Mouse (Mus musculus): ENCODE measurements around the gene Kbtbd7. TPM values are rescaled to one million over a fixed set of nuclear protein-coding genes. Genes with fewer than 3 reads are reported as not detected.

Gene Kbtbd7
- polyA plus RNA-seq (2012; ENCODE audit: insufficient read depth, insufficient read length, missing spikeins), result 2.8 and 3.5 TPM in 2 replicates

GRCm38 (mm10) chr14:79425979-79426729 lies at the start of gene Kbtbd7:
Gene Kbtbd7 (plus strand): TSS chr14:79426511.
- Histone ChIP-seq H3K4me1 (ENCODE audit: control insufficient read depth, insufficient read depth, insufficient read length, low read length) (peaks cover 4% of the 10 kb centered on the region; the same call in 1 of the 2 replicates), H3K27ac (replicated peaks; ENCODE audit: low read depth, low read length) (peak within 1 kb of the TSS; percentile 60), H3K4me3 (ENCODE audit: insufficient read depth, low read depth, low read length) (peak within 1 kb of the TSS; percentile 61)

DNA sequence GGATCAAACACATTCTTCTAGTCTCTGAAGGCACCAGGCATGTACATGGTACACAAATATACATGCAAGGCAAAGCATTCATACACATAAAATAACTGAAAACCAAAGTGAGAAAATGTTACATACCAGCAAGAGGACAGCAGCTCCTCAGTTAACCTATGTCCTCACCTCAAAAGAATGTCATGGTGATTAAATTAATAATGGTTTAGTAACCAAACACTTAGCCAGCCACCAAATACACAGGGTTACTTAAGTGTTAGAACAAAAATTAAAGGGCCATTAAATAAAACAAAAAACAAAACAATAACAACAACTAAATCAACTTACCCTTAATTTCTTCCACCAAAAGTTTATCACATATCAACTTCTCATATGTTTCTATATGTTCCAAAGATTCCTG lies 49.3 kb upstream of the Kbtbd7 start:
- H3K4me3 ChIP-seq (ENCODE audit: insufficient read depth, low read depth, low read length), result no peak overlapping the region
- H3K27ac ChIP-seq (replicated peaks; ENCODE audit: low read depth, low read length), result no peak overlapping the region
- no peaks in the 10 kb centered on the region for H3K4me1 ChIP-seq (ENCODE audit: control insufficient read depth, insufficient read depth, insufficient read length, low read length)

DNA sequence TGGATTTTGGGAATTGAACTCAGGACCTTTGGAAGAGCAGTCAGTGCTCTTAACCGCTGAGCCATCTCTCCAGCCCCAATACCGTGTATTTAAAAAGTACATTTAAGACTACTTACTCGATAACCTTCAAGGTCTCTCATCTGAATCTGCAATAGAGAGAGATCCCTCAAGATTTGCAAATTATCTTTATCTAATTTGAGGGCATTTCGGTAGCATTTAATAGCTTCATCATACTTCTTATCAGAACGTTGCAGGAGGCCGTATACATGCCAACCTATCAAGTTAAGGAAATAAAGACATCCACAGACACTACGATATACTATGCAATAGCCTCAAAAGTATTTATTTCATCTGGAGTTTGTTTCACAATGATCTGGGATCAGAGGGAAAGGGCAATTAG lies 43.2 kb upstream of the Kbtbd7 start:
- Histone ChIP-seq H3K4me1 (ENCODE audit: control insufficient read depth, insufficient read depth, insufficient read length, low read length) (no peaks in the 10 kb centered on the region), H3K27ac (replicated peaks; ENCODE audit: low read depth, low read length) (no peak overlapping the region)

DNA sequence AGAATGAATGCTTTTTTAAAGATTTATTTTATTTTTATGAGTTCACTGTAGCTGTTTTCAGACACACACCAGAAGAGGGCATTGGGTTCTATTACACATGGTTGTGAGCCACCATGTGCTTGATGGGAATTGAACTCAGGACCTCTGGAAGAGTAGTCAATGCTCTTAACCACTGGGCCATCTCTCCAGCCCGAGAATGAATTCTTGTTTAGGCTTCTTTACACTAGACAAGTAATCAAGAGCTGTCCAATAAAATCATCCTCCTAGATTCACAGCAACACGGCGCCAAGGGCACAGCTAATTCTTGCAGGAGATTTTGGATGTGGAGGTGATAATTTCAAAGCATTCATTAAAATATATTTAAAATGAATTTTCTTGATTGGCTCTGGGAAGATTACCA lies 38.0 kb upstream of the Kbtbd7 start:
- H3K4me3 ChIP-seq (ENCODE audit: insufficient read depth, low read depth, low read length), result no peak overlapping the region
- H3K4me1 ChIP-seq (ENCODE audit: control insufficient read depth, insufficient read depth, insufficient read length, low read length), result no peaks in the 10 kb centered on the region; the same call in 1 of the 2 replicates
- no peak overlapping the region for H3K27ac ChIP-seq (replicated peaks; ENCODE audit: low read depth, low read length)

More for the DNA sequence above, 43.2 kb upstream of the Kbtbd7 start:
- H3K4me3 ChIP-seq (ENCODE audit: insufficient read depth, low read depth, low read length), result no peak overlapping the region

- Histone ChIP-seq H3K4me3 (ENCODE audit: insufficient read depth, low read depth, low read length) (peak overlapping the region; percentile 99), H3K4me1 (ENCODE audit: control insufficient read depth, insufficient read depth, insufficient read length, low read length) (no peaks in the 10 kb centered on the region; the same call in 1 of the 2 replicates), H3K27ac (replicated peaks; ENCODE audit: low read depth, low read length) (peak overlapping the region; percentile 99)
Observed at GRCm38 (mm10) chr14:79389438-79390264, 36.7 kb upstream of the Kbtbd7 start.

- Histone ChIP-seq H3K27ac (replicated peaks; ENCODE audit: low read depth, low read length) (peak within 1 kb of the TSS; percentile 99), H3K4me3 (ENCODE audit: insufficient read depth, low read depth, low read length) (peak within 1 kb of the TSS; percentile 99), H3K4me1 (ENCODE audit: control insufficient read depth, insufficient read depth, insufficient read length, low read length) (no peaks in the 10 kb centered on the region; the same call in 1 of the 2 replicates)
Observed at GRCm38 (mm10) chr14:79390265-79390926, 35.9 kb upstream of the Kbtbd7 start, which contains the start of gene Naa16. Gene Naa16 (minus strand): TSS chr14:79390778.

- Histone ChIP-seq H3K4me1 (ENCODE audit: control insufficient read depth, insufficient read depth, insufficient read length, low read length) (no peaks in the 10 kb centered on the region; the same call in 1 of the 2 replicates), H3K4me3 (ENCODE audit: insufficient read depth, low read depth, low read length) (no peak overlapping the region), H3K27ac (replicated peaks; ENCODE audit: low read depth, low read length) (no peak overlapping the region)
Observed at GRCm38 (mm10) chr14:79393289-79393688, 33.0 kb upstream of the Kbtbd7 start.

DNA sequence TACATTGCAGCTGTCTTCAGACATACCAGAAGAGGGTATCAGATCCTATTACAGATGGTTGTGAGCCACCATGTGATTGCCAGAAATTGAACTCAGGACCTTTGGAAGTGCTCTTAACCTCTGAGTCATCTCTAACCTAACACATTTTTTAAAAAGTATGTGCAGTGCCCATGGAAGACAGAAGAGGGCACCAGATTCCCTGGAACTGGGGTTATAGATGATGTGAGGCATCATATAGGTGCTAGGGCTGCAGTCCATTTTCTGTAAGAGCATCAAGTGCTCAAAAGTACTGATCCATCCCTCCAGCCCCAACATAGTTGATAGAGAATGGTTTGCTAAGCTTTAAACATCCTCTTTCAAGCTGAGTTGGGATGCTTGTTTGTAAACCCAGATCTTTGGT lies 31.7 kb upstream of the Kbtbd7 start:
- no peak overlapping the region for H3K4me3 ChIP-seq (ENCODE audit: insufficient read depth, low read depth, low read length)
- no peaks in the 10 kb centered on the region for H3K4me1 ChIP-seq (ENCODE audit: control insufficient read depth, insufficient read depth, insufficient read length, low read length)
- no peak overlapping the region for H3K27ac ChIP-seq (replicated peaks; ENCODE audit: low read depth, low read length)

DNA sequence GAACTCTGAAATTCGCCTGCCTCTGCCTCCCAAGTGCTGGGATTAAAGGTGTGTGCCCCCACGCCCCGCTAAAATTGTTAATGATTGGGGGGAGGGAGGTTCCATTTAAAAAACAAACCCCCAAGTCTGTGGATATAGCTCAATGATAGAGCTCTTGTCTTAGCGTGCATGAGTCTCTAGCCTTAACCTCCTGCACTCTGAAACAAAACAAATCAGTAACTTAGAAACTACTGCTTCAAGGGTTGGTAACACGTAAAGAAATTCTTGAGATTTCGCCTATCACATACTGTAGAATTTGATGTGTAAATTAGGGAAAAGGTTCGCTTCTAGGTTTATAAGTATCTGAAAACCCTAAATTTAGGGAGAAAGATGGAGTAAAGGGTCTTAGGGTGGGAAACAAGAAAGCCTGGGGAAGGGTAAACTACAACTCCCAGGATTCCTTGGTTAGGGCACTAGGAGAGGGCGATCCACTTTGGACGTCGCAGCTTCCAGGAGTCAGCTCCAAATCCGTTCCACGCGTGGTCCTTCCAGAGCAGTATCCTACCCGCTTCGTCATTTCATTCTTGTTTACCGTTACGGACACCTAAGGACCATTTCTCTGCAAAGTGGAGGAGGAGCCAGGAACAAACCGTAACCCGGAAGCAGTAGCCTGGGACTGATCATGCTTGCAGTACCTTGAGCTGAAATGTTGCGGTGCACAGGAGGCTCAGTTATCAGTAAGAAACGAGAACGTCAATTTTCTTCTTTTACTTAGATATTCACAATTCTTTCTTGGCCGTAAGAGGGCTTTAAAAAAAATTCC lies 28.8 kb upstream of the Kbtbd7 start, which contains the start of gene Mtrf1:
Gene Mtrf1, plus strand, starts transcription at position 452 of the 802 bp plus-strand sequence.
- H3K4me1 ChIP-seq (ENCODE audit: control insufficient read depth, insufficient read depth, insufficient read length, low read length), result no peaks in the 10 kb centered on the region
- H3K4me3 ChIP-seq (ENCODE audit: insufficient read depth, low read depth, low read length), result peak within 1 kb of the TSS; percentile 99

DNA sequence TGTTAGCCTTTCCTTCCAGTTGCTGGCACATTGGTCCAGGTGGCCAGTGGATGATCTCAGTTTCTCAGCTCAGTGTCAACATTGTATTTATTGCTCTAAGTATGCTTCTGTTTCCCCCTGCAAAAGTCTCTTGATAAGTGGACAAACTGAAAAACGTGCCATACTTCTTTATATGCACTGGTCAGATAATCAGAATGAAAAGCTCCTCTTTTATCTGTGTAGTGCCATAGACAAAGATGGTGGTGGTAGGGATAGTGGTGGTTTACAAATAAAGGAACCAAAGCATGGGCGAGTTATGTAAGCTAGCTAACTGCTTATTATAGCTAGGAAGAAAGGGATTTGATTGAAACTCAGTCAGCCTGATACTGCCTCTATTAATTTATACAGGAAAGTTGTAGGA lies 18.7 kb upstream of the Kbtbd7 start:
- Histone ChIP-seq H3K4me3 (ENCODE audit: insufficient read depth, low read depth, low read length) (no peak overlapping the region), H3K27ac (replicated peaks; ENCODE audit: low read depth, low read length) (no peak overlapping the region), H3K4me1 (ENCODE audit: control insufficient read depth, insufficient read depth, insufficient read length, low read length) (no peaks in the 10 kb centered on the region)

More for the DNA sequence above, 28.8 kb upstream of the Kbtbd7 start, which contains the start of gene Mtrf1:
- peak within 1 kb of the TSS; percentile 94 for H3K27ac ChIP-seq (replicated peaks; ENCODE audit: low read depth, low read length)

- Histone ChIP-seq H3K27ac (replicated peaks; ENCODE audit: low read depth, low read length) (no peak overlapping the region), H3K4me3 (ENCODE audit: insufficient read depth, low read depth, low read length) (no peak overlapping the region), H3K4me1 (ENCODE audit: control insufficient read depth, insufficient read depth, insufficient read length, low read length) (no peaks in the 10 kb centered on the region)
Observed at GRCm38 (mm10) chr14:79409278-79409830, 17.0 kb upstream of the Kbtbd7 start.

DNA sequence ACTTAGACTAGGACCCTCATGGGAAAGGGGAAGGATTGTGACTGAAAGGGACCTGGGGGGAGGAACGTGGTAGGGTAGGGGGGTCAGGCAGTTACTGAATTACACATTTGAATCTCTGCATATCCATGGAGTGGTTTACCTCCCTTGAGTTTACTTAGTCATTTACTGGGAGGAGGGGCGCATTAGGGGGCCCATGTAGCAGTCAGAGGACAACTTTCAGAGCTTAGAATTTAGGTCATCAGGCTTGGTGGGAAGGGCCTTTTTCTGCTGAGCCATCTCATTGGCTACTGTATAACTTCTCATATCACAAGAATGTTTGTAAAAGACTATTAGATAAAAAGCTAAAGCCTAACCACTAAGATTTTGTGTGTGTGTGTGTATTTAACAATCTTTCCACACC lies 15.6 kb upstream of the Kbtbd7 start:
- Histone ChIP-seq H3K27ac (replicated peaks; ENCODE audit: low read depth, low read length) (no peak overlapping the region), H3K4me3 (ENCODE audit: insufficient read depth, low read depth, low read length) (no peak overlapping the region), H3K4me1 (ENCODE audit: control insufficient read depth, insufficient read depth, insufficient read length, low read length) (no peaks in the 10 kb centered on the region)

DNA sequence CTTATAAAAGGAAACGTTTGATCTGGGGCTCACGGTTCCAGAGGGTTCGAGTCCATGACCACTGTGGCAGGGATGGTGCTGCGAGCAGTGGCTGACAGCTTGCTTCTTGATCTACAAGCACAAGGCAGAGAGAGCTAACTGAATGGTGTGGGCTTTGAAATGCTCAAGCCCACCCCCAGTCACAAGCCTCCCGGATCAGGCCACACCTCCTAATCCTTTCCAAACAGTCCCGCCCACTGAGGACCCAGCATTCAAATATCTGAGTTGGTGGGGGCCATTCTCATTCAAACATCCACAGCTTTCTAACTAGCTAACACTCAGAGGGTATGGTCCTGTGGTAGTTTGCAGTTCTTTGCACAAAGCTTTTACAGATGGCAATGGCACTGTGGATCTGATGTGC lies 13.2 kb upstream of the Kbtbd7 start:
- Histone ChIP-seq H3K27ac (replicated peaks; ENCODE audit: low read depth, low read length) (no peak overlapping the region), H3K4me3 (ENCODE audit: insufficient read depth, low read depth, low read length) (no peak overlapping the region), H3K4me1 (ENCODE audit: control insufficient read depth, insufficient read depth, insufficient read length, low read length) (no peaks in the 10 kb centered on the region)

DNA sequence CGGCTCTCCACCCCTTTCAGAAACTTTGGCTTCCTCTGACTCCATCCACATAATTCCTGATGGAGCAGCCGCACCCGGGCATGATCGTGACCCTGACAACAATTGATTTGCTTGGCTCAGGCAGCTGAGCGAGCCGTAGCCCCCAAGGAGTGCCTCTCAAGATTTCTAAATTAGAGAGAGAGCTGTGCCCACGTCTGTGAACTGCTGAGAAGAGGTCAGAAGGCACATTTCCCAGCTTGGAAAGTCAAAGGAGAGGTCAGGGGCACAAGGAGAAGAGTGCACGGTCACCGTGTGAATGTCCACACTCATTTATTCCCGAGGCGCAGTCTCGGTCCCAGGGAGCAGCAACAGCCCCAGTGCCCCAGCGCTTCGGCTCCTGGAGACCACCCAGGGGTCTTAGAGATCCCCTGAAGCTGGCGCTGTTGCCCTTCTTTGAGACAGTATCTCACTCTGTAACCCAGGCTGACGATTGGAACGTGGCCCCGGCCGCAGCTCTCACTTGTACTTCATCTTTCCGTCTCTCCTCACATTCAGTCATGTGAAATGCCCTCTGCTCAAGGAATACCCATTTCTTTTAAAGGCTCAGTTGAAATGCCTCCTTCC lies 6.1 kb upstream of the Kbtbd7 start:
- H3K4me3 ChIP-seq (ENCODE audit: insufficient read depth, low read depth, low read length), result no peak overlapping the region
- H3K4me1 ChIP-seq (ENCODE audit: control insufficient read depth, insufficient read depth, insufficient read length, low read length), result no peaks in the 10 kb centered on the region
- no peak overlapping the region for H3K27ac ChIP-seq (replicated peaks; ENCODE audit: low read depth, low read length)

Data from brown adipose tissue, adult 24 weeks (tissue).